Mouse (Mus musculus): ENCODE data around the gene Abca6.

The Abca6 gene

GRCm38 (mm10) chr11:110251534-110251933 lies at the start of gene Abca6:
Abca6 (minus strand) TSS chr11:110251776.
- peak in 1 of 2 experiments; percentile 28 for DNase-seq

- DNase-seq, result no peak
These were observed 46.4 kb upstream of the Abca6 start for GRCm38 (mm10) chr11:110297917-110298533.

GRCm38 (mm10) chr11:110290586-110290985 lies 39.0 kb upstream of the Abca6 start:
- DNase-seq, result no peak

- no peak for DNase-seq
These were observed 36.8 kb upstream of the Abca6 start for GRCm38 (mm10) chr11:110288423-110288822.

GRCm38 (mm10) chr11:110287694-110288093 lies 36.1 kb upstream of the Abca6 start:
- no peak for DNase-seq

GRCm38 (mm10) chr11:110286331-110286730 lies 34.8 kb upstream of the Abca6 start:
- DNase-seq, result no peak

GRCm38 (mm10) chr11:110284849-110285248 lies 33.3 kb upstream of the Abca6 start:
- no peak for DNase-seq

- DNase-seq, result no peak
These were observed 32.7 kb upstream of the Abca6 start for GRCm38 (mm10) chr11:110284185-110284787.

GRCm38 (mm10) chr11:110274794-110275193 lies 23.2 kb upstream of the Abca6 start:
- no peak for DNase-seq

- peak; percentile 12 to 26 for DNase-seq
These were observed 20.2 kb upstream of the Abca6 start for GRCm38 (mm10) chr11:110271745-110272144.

- peak; percentile 80 to 87 for DNase-seq
These were observed 16.8 kb upstream of the Abca6 start for GRCm38 (mm10) chr11:110268244-110268844.

GRCm38 (mm10) chr11:110267232-110267631 lies 15.7 kb upstream of the Abca6 start:
- DNase-seq, result no peak

GRCm38 (mm10) chr11:110266757-110267156 lies 15.2 kb upstream of the Abca6 start:
- DNase-seq, result no peak

- DNase-seq, result no peak
These were observed 10.3 kb upstream of the Abca6 start for GRCm38 (mm10) chr11:110261867-110262266.

GRCm38 (mm10) chr11:110257911-110258310 lies 6.3 kb upstream of the Abca6 start:
- DNase-seq, result no peak

- DNase-seq, result no peak
These were observed 5.5 kb upstream of the Abca6 start for GRCm38 (mm10) chr11:110257061-110257460.

- no peak for DNase-seq
These were observed 680 bp upstream of the Abca6 start for GRCm38 (mm10) chr11:110252256-110252655.

GRCm38 (mm10) chr11:110244730-110245129 lies 6.8 kb downstream of the Abca6 start:
- DNase-seq, result peak; percentile 29 to 36

GRCm38 (mm10) chr11:110237466-110237865 lies 14.1 kb downstream of the Abca6 start:
- DNase-seq, result no peak

GRCm38 (mm10) chr11:110232975-110233374 lies 18.6 kb downstream of the Abca6 start:
- DNase-seq, result no peak

- DNase-seq, result no peak
These were observed 34.5 kb downstream of the Abca6 start for GRCm38 (mm10) chr11:110217118-110217517.

- DNase-seq, result no peak
These were observed 47.6 kb downstream of the Abca6 start for GRCm38 (mm10) chr11:110203930-110204329.

GRCm38 (mm10) chr11:110198882-110199281 lies 52.7 kb downstream of the Abca6 start:
- no peak for DNase-seq
